Mouse (Mus musculus) ES-E14 (cell line): Measurements from ENCODE around the gene Myo3b. TPM values are rescaled to one million over a fixed set of nuclear protein-coding genes. Genes with fewer than 3 reads are reported as not detected.

Source experiments
- DNase-seq: peaks from one replicate; pipeline ENCODE4 v3.0.0-alpha.2; 2013; ENCODE audit warnings: low read depth, low spot score
- H3K27ac ChIP-seq: 2 replicates; pipeline ENCODE4 v1.5.1; 2012; ENCODE audit warnings: low read depth, mild to moderate bottlenecking, low read length, moderate library complexity, mixed read lengths; ENCODE audit not compliant: poor library complexity, insufficient read depth, severe bottlenecking
- H3K36me3 ChIP-seq: 2 replicates; pipeline ENCODE4 v1.6.1; 2012; ENCODE audit warnings: mild to moderate bottlenecking, low read length, moderate library complexity, mixed read lengths; ENCODE audit not compliant: control insufficient read depth, poor library complexity, insufficient read depth, severe bottlenecking
- H3K4me1 ChIP-seq, 2 experiments: fragments of 150-350 bp in 1 of 2; sonication (generic) in 1 of 2; 2 replicates each; pipeline ENCODE4 v1.6.1; 2012; ENCODE audit warnings: low read length in 2 of 2, mild to moderate bottlenecking in 1 of 2, mixed read lengths in 1 of 2; ENCODE audit not compliant: control insufficient read depth in 2 of 2, insufficient read depth in 2 of 2, poor library complexity in 1 of 2
- H3K4me3 ChIP-seq, 2 experiments: fragments of 150-350 bp in 1 of 2; sonication (generic) in 1 of 2; 2 replicates each; pipeline ENCODE4 v1.5.1; 2012; ENCODE audit warnings: low read length in 2 of 2, low read depth in 1 of 2, mild to moderate bottlenecking in 1 of 2, mixed read lengths in 1 of 2; ENCODE audit not compliant: insufficient read depth in 1 of 2, poor library complexity in 1 of 2, severe bottlenecking in 1 of 2
- H3K9ac ChIP-seq: 2 replicates; pipeline ENCODE4 v1.6.1; 2012; ENCODE audit warnings: low read depth, mild to moderate bottlenecking, low read length, mixed read lengths; ENCODE audit not compliant: poor library complexity, insufficient read depth, severe bottlenecking
- H3K9me3 ChIP-seq: fragments of 150-350 bp; sonication (generic); 2 replicates; pipeline ENCODE4 v1.6.1; 2012; ENCODE audit warnings: low read depth, mild to moderate bottlenecking, low read length; ENCODE audit not compliant: control insufficient read depth, insufficient read depth
- CHD2 ChIP-seq: IDR thresholded peaks from 2 replicates; pipeline ENCODE4 v1.6.1; 2014; ENCODE audit warnings: mild to moderate bottlenecking, low read depth, low read length, inconsistent platforms
- HCFC1 ChIP-seq: IDR thresholded peaks from 2 replicates; pipeline ENCODE4 v1.6.1; 2012; ENCODE audit warnings: low read length, inconsistent platforms, borderline replicate concordance; ENCODE audit not compliant: insufficient read depth
- MAFK ChIP-seq: IDR thresholded peaks from 2 replicates; pipeline ENCODE4 v1.6.1; 2014; ENCODE audit warnings: mild to moderate bottlenecking, low read depth, low read length, inconsistent platforms; ENCODE audit not compliant: insufficient read depth
- ZC3H11A ChIP-seq: IDR thresholded peaks from 2 replicates; pipeline ENCODE4 v1.6.1; 2012; ENCODE audit warnings: low read depth, mild to moderate bottlenecking, inconsistent platforms, low read length, borderline replicate concordance
- ZNF384 ChIP-seq: IDR thresholded peaks from 2 replicates; pipeline ENCODE4 v1.6.1; 2012; ENCODE audit warnings: low read depth, low read length, inconsistent platforms
- in situ Hi-C, 2 experiments: fragments of 600-800 bp; cut with MboI; formaldehyde crosslinking; loops; one replicate each; pipeline ENCODE4 v1.15.1; 2025; ENCODE audit warnings: low sequenced_read_pairs in 2 of 2, inconsistent platforms in 1 of 2; ENCODE audit not compliant: unreplicated experiment in 2 of 2
- total RNA-seq: library from RNA; depleted of rRNA; stranded (reverse); fragments of 300-350 nt; gene quantifications from 2 replicates; pipeline ENCODE4 v1.2.3, GENCODE M21; 2012

The Myo3b gene
- total RNA-seq, 1 experiment, result 0.13 TPM

DNA sequence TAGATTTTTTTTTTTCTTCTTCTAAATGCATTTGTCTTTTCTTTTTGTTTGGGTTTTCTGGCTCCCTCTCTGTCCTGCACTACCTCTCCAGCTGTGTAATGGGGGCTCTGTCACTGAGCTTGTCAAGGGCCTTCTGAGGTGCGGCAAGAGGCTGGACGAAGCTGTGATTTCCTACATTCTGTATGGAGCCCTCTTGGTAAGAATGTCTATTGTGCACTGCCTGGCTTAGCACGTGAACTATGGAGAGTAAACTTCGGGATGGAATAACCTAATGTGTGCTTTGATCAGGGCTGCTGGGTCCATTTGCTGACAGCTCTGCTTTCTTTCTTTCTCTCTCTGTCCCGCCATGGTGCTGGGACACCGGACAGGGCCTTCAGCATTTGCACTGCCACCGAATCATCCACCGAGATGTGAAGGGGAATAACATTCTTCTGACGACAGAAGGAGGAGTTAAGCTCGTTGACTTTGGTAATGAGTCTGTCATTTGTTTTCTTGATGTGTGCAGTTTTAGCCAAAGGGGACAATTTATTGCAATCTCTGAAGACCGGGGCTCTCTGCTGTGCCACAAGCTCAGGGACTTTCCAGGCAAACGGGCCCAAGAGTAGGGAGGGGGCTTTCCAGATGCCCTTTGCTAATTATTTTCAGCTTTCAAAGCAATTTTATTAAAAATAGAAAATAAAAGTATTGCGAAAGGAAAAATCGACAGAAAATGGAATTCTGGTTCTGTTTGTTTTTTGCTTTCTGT lies 66.5 kb downstream of the Myo3b start:
- no peaks in the 10 kb centered on the region for H3K36me3 ChIP-seq
- H3K27ac ChIP-seq, result no peak overlapping the region
- no peak overlapping the region for H3K4me3 ChIP-seq
- in situ Hi-C loops, result no loop called here
- H3K9me3 ChIP-seq, result no peaks in the 10 kb centered on the region
- TF ChIP-seq MAFK (no peak), ZNF384 (no peak), CHD2 (no peak), ZC3H11A (no peak), HCFC1 (no peak)
- no peak for DNase-seq
- H3K4me1 ChIP-seq, result no peaks in the 10 kb centered on the region
- H3K9ac ChIP-seq, result no peak overlapping the region

DNA sequence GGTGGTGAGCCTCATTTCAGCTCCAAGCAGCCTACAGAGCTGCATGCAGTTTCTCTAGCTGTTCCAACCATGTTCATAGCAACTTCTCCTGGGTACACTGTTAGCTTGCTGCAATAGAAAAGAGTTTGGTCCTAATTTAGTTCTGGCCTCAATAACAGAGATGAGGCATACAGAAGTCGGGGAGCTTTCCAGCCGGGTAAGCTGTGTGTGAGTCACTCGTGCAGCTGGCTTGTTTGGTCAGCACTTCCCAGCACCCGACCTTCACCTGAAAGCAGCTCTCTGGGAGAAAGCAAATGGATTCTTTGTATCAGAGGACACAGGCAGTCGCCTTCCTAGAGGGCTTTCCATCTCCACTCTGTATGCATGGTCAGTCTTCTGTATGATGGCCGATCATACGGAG lies 70.1 kb downstream of the Myo3b start:
- TF ChIP-seq ZNF384, result no peak
- no peak overlapping the region for H3K27ac ChIP-seq
- H3K4me3 ChIP-seq, result no peak overlapping the region
- DNase-seq, result no peak
- no peak overlapping the region for H3K9ac ChIP-seq
- H3K9me3 ChIP-seq, result no peaks in the 10 kb centered on the region
- in situ Hi-C loops, result no loop called here
- no peaks in the 10 kb centered on the region for H3K4me1 ChIP-seq
- H3K36me3 ChIP-seq, result no peaks in the 10 kb centered on the region

DNA sequence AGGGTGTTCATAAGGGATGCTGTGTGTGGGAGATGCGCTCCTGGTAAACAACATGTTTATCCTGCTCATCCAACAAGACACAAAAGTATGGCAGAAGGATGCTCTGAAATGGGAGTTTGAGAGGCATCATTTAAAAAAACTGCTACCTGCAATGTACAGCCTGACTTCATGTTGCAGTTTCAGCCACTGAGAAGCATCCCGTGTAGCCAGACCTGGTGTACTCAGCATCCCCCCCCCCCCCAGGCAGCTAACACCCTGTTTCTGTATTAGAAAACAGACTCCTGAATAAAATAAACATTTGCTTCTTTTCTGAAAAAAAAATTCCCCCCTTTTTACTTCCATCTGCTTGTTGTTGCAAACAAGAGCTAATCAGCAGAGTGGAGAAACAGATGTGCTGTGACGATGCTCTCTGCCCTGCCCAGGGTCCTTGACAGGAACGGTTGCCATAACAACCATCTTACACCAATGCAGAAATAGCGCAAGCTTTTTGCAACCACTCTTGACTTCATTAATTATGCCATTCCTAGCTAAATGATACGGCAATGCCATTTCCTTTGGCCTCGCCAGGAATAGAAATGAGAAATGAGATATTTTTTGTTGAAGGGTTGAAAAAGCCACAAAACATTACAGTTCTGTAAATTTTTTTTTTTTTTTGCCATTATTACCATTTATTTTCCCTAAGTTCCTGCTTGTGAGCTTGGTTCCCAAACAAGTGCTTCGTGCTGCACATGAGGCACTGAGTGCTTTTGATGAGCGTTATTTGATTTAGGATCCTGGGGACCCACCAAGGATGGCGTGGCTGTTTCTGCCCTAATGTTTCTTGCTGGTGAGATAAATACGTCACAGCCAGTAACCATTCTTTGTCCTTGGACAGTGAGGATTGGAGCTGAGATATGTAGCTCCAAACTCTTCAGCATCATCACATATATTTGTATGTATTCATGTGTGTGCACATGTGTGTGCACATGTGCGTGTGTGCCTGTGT lies 75.2 kb downstream of the Myo3b start:
- H3K4me1 ChIP-seq, result peaks cover 0 to 5% of the 10 kb centered on the region in 2 experiments; a peak in 1 of 4 replicates
- DNase-seq, result no peak
- no peaks in the 10 kb centered on the region for H3K36me3 ChIP-seq
- H3K27ac ChIP-seq, result no peak overlapping the region
- H3K4me3 ChIP-seq, result no peak overlapping the region
- TF ChIP-seq ZC3H11A, result no peak
- TF ChIP-seq CHD2, result no peak
- TF ChIP-seq HCFC1, result no peak
- no peak for TF ChIP-seq ZNF384
- TF ChIP-seq MAFK, result no peak
- no peak overlapping the region for H3K9ac ChIP-seq
- in situ Hi-C loops, result no loop called here
- no peaks in the 10 kb centered on the region for H3K9me3 ChIP-seq

DNA sequence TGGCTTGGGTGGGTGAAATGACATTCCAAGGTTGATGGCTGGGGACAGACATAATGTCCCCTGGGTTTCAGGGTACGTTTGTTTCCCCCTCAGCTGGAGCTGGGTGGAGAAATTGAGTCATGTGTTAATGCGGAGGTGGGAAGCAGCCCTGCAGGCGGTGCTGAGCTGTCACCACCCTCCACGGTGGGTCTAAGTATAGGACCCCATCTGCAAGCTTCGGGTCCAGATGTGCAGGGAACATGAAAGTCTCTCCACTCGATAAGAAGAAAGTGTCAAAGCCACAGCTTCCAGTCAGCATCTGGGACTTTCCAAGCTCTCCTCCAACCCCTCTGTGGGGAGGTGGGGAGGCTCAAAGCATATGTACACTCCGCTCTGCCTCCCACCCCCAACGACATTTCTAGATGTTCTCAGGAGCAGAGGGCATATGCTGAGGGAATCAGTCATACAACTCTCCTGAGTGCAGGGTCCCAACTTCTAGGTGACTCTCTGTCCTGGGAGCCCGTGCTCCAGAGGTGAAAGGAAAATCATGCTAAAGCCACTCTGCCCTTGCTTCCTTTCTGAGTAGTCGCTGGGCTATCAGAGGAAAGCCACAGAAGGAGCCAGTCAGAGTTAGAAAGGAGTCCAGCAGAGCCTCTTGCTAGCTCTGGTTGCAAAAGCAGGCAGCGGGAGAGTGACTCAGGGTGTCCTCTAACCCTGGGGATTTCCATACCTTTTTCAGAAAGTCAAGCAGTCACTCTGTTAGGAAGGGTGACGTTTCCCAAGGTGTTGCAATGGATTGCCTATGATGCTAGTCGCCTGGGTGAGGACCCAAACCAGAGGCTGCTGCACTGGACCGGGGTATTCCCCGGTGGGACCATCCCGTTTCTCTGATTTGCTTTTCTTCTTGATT lies 79.7 kb downstream of the Myo3b start:
- Histone ChIP-seq H3K27ac (no peak overlapping the region), H3K4me1 (peaks cover 0 to 5% of the 10 kb centered on the region in 2 experiments; a peak in 1 of 4 replicates), H3K9me3 (no peaks in the 10 kb centered on the region), H3K36me3 (no peaks in the 10 kb centered on the region), H3K4me3 (no peak overlapping the region), H3K9ac (no peak overlapping the region)
- DNase-seq, result no peak
- in situ Hi-C loops, result no loop called here
- no peak for TF ChIP-seq HCFC1
- TF ChIP-seq MAFK, result no peak
- no peak for TF ChIP-seq ZC3H11A
- no peak for TF ChIP-seq ZNF384
